Mouse (Mus musculus) central nervous system, embryonic 11.5 days (tissue): Measurements from ENCODE around the gene Gtse1. TPM values are rescaled to one million over a fixed set of nuclear protein-coding genes. Genes with fewer than 3 reads are reported as not detected.

Source experiments
- polyA plus RNA-seq: library from polyadenylated mRNA; depleted of rRNA; stranded (reverse); fragments of >200 nt; gene quantifications from 2 replicates; pipeline ENCODE4 v1.2.3, GENCODE M21; 2012; rRNA removed

Gene Gtse1
- 34.7 and 37.0 TPM in 2 replicates for polyA plus RNA-seq

GRCm38 (mm10) chr15:85859490-85860031 is at the start of gene Gtse1:
Gtse1 (plus strand) TSS chr15:85859745.

GRCm38 (mm10) chr15:85811535-85812277 is 47.8 kb upstream of the Gtse1 start, which contains the start of gene Cdpf1:
Cdpf1 (minus strand) TSS chr15:85811697.

GRCm38 (mm10) chr15:85821203-85822010 is 38.1 kb upstream of the Gtse1 start, which contains the start of gene Pkdrej:
Pkdrej (minus strand) TSS chr15:85821734.

GRCm38 (mm10) chr15:85831954-85832590 is 27.5 kb upstream of the Gtse1 start, which contains the start of gene Ttc38:
Ttc38 (plus strand) TSS chr15:85832306.

GRCm38 (mm10) chr15:85878848-85879497 is 19.4 kb downstream of the Gtse1 start, which contains the start of gene Trmu:
Trmu (plus strand) TSS chr15:85879312.

Other genes starting within 250 kb of the Gtse1 start
- 0.20 and 0.58 TPM in 2 replicates for gene Ppara, start 124.8 kb upstream of the Gtse1 start, polyA plus RNA-seq
- gene Cdpf1, start 48.0 kb upstream of the Gtse1 start, polyA plus RNA-seq = 15.3 and 15.5 TPM in 2 replicates
- 0.07 and 0.11 TPM in 2 replicates for gene Pkdrej, start 38.0 kb upstream of the Gtse1 start, polyA plus RNA-seq
- gene Ttc38, start 27.4 kb upstream of the Gtse1 start, polyA plus RNA-seq = 2.2 and 3.5 TPM in 2 replicates
- 53.7 and 60.2 TPM in 2 replicates for gene Trmu, start 19.6 kb downstream of the Gtse1 start, polyA plus RNA-seq
- 9.7 and 12.7 TPM in 2 replicates for gene Celsr1, start 174.0 kb downstream of the Gtse1 start, polyA plus RNA-seq
- 23.2 and 23.7 TPM in 2 replicates for gene Gramd4, start 197.9 kb downstream of the Gtse1 start, polyA plus RNA-seq